Mouse (Mus musculus): ENCODE measurements around the gene Rabl6.

The Rabl6 gene

GRCm38 (mm10) chr2:25607761-25608622, at the start of gene Rabl6:
TSS of gene Rabl6 (minus strand) at chr2:25608521.
- ChIA-PET CTCF (interaction anchor here in 3 of 4 experiments (1.1 to 1.7 kb wide), 3 partner anchors 8 to 27 kb away, joined by 3 to 5 read pairs (median 4); partner anchors contain the start of gene Ajm1 (in 2 of the 3)), POLR2A (interaction anchor here (0.6 to 4.1 kb wide), 23 partner anchors 9 to 100 kb away, joined by 3 to 25 read pairs (median 3); partner anchors contain the start of genes Phpt1 (in 3 of the 4), Ajm1 (in 2 of the 4), Mamdc4 (in 2 of the 4) and Tmem141 (in 2 of the 4))

DNA sequence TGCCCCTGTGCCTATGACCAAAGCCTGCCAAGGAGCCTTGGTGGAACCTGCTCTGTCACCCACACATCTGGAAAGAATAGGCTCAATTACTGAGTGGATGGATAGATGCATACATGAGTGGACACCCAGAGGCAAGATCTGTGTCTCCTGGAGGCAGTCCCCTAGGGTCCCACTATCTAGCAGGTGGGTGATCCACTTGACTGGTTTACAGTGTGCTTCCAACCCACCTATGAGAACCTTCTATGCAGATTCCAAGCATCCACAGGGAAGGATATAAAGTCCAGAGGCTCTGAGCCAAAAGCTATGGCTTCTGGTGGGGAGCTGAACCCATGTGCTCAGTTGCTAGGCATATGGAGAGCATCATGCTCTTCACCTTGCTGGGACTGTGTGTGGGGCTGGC, 49.3 kb upstream of the Rabl6 start, which contains the start of gene Lcn5:
Lcn5 (plus strand) TSS at position 301 of the 400 bp plus-strand sequence.
- ChIA-PET POLR2A (no interaction called here), CTCF (interaction anchor here in 1 of 4 experiments (0.6 kb wide), 1 partner anchor 25 kb away, joined by 6 read pairs; no protein-coding TSS in a partner anchor)

DNA sequence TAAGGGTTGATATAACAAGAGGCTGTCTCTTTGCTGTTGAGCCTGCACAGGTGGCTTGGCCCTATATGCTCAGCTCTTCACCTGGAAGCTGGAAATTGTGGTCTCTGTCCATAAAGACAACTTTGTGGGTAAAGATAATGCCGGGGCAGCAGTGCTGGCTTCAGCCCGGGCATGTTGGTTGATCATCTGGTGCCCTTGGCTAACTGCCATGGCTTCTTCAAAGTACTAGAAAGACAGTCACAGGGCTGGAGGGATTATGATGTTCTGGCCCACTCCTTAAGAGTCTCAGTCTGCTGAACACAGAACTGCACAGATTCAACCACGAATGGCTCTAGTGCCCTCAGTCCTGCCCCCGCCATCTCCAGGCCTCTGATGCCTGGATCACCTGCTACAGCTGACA, 48.9 kb upstream of the Rabl6 start:
- POLR2A ChIA-PET, result interaction anchor here in 1 of 4 experiments (0.9 kb wide), 1 partner anchor 149 kb away, joined by 3 read pairs; no protein-coding TSS in a partner anchor
- CTCF ChIA-PET, result interaction anchor here in 1 of 4 experiments (0.6 kb wide), 1 partner anchor 24 kb away, joined by 6 read pairs; no protein-coding TSS in a partner anchor

DNA sequence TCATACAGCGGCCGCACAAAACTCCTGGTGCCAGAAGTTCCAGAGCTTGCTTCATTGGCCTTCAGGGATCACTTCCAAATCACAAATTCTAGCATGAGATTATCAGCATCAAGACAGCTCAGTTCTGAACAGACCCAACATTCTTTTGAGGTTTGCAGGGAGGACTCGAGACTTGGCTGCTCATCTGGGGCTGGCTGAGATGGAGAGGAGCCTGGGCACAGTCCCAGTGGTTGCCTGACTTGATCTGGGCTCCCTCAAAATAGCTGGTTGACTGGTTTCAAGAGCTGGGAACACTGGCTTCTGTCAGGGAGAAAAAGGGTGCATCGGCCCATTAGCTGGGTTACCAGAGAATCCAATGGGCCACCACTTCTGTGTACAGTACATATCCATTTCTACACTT, 48.4 kb upstream of the Rabl6 start:
- CTCF ChIA-PET, result interaction anchor here in 1 of 4 experiments (0.6 kb wide), 1 partner anchor 16 kb away, joined by 3 read pairs; no protein-coding TSS in a partner anchor
- POLR2A ChIA-PET, result interaction anchor here in 1 of 4 experiments (0.9 kb wide), 1 partner anchor 150 kb away, joined by 3 read pairs; no protein-coding TSS in a partner anchor

- ChIA-PET POLR2A (no interaction called here), CTCF (no interaction called here)
Measured at GRCm38 (mm10) chr2:25654502-25654901, 46.2 kb upstream of the Rabl6 start.

DNA sequence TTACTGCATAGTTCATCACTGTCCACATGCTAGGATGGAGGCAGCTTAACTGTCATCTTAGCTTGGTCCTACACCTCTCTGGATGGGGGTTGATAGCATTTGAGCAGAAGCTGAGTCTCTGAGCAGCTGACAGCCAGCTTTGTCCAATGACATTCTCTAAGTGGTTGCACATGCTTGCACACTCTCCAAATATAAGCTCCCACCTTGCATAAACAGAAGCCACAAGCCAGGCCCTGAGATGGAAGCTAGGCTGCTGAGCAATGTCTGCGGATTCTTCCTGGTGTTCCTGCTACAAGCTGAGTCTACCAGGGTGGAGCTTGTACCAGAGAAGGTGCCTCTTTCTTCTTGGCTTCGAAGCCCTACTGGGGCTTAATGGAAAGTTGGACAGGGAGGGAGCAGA, 44.6 kb upstream of the Rabl6 start, which contains the start of gene Lcn8:
Lcn8 (plus strand) TSS at position 219 of the 400 bp plus-strand sequence.
- ChIA-PET CTCF (interaction anchor here in 3 of 4 experiments (0.5 to 1.5 kb wide), 3 partner anchors 31 to 279 kb away, joined by 4 read pairs; partner anchors contain the start of gene Tmem141 (in 1 of the 3)), POLR2A (interaction anchor here in 1 of 4 experiments (0.6 kb wide), 1 partner anchor 25 kb away, joined by 4 read pairs; the partner anchor contains the start of gene Fcna)

DNA sequence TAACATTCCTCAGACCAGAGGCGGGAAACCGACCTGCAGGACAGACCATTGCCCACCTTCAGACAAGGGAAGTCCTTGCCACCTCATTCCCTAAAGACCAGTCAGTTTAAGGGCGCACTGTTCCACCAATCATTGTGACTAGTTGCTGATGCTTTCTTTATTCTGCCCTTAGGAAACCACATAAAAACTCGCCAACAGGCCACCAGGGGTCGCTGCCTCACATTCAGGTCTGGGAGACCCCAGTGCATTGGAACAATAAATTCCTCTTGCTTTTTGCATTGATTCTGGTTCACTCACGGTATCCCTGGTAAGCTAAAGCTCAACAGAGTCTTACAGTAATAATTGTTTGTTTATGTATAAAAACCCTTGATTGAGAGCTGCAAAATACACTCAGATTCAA, 31.6 kb upstream of the Rabl6 start:
- POLR2A ChIA-PET, result interaction anchor here in 1 of 4 experiments (0.6 kb wide), 1 partner anchor 86 kb away, joined by 6 read pairs; no protein-coding TSS in a partner anchor
- CTCF ChIA-PET, result interaction anchor here (0.6 to 1.1 kb wide), 5 partner anchors 9 to 1312 kb away, joined by 3 to 6 read pairs (median 3); partner anchors contain the start of genes Ajm1 (in 1 of the 4) and Fcna (in 1 of the 4)

DNA sequence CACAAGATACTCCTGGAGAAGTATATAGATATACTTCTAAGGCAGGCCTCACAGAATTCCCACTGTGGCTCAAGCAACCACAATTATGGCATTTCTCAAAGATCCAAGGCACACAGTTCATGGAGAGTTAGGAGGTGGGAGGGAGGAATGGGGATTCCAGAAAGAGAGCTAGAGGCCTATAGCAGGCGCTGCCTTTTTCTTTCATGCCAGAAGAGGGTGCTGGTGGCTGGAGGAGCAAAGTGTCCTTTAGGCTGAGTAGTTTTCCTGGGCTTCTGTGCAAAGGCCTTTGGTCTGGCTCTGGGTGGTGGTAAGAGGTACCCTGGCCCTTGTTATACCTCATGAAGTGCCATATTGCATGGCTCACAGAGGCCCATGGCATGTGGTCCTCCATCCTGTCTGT, 25.7 kb upstream of the Rabl6 start:
- POLR2A ChIA-PET, result interaction anchor here in 1 of 4 experiments (0.7 kb wide), 1 partner anchor 46 kb away, joined by 3 read pairs; no protein-coding TSS in a partner anchor
- CTCF ChIA-PET, result interaction anchor here in 3 of 4 experiments (0.6 to 1.3 kb wide), 4 partner anchors 12 to 464 kb away, joined by 3 read pairs; partner anchors contain the start of gene Tmem141 (in 1 of the 3)

GRCm38 (mm10) chr2:25633616-25634015, 25.3 kb upstream of the Rabl6 start:
- POLR2A ChIA-PET, result interaction anchor here in 2 of 4 experiments (0.6 to 0.7 kb wide), 2 partner anchors 46 to 59 kb away, joined by 3 to 5 read pairs; no protein-coding TSS in a partner anchor
- CTCF ChIA-PET, result interaction anchor here in 3 of 4 experiments (0.6 to 1.3 kb wide), 5 partner anchors 12 to 464 kb away, joined by 3 to 6 read pairs (median 3); partner anchors contain the start of genes Lcn5 (in 1 of the 3) and Tmem141 (in 1 of the 3)

GRCm38 (mm10) chr2:25628738-25629137, 20.4 kb upstream of the Rabl6 start:
- ChIA-PET POLR2A (no interaction called here), CTCF (interaction anchor here in 1 of 4 experiments (0.9 to 1.2 kb wide), 2 partner anchors 11 to 37 kb away, joined by 3 read pairs; no protein-coding TSS in a partner anchor)

DNA sequence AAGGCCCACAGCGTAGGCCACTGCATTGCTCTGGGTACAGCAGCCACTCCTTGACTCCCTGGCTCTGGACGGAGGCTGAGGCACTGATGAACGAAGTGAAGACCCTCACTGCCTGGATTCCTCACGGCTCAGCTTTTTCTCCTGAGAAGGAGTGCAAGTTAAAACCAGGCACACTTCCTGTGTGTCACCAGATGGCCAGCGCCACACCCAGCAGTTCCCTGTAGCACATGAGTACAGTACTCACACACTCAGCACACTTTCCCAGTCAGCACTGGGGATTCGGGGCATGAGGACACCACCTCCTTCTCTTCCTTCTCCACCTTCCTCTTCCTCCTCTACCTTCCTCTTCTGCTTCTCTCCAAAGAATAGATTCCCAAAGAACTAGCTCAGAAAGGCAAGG, 19.5 kb upstream of the Rabl6 start, which contains the start of gene Fcna:
Fcna (minus strand) TSS at position 220 of the 400 bp plus-strand sequence.
- ChIA-PET POLR2A (interaction anchor here in 1 of 4 experiments (1.1 kb wide), 1 partner anchor 25 kb away, joined by 4 read pairs; the partner anchor contains the start of gene Lcn8), CTCF (interaction anchor here in 3 of 4 experiments (0.5 to 0.9 kb wide), 6 partner anchors 12 to 625 kb away, joined by 3 to 12 read pairs (median 5); no protein-coding TSS in a partner anchor)

DNA sequence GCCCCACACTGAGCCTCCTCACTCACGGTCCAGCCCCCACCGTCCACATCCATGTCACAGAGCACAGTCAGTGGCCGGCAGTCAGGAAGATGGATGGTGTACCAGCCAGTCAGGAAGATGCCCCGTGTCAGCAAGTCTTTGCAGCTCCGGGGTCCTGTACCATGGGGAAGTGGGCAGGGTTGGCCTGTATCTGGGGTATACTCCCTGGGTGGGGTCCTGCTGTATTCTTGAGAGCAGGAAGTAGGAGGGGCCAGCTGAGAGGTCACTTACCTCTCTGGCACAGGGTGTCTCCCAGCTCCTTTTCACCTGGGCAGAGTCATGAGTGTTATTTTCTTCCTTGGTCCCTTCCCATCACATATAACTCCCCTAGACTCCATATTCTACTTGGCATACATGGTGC, 17.7 kb upstream of the Rabl6 start:
- POLR2A ChIA-PET, result interaction anchor here in 1 of 4 experiments (0.8 kb wide), 1 partner anchor 14 kb away, joined by 4 read pairs; no protein-coding TSS in a partner anchor
- CTCF ChIA-PET, result no interaction called here

GRCm38 (mm10) chr2:25621229-25622200, 13.2 kb upstream of the Rabl6 start, which contains the start of gene Tmem141:
TSS of gene Tmem141 (minus strand) at chr2:25622005.
- ChIA-PET CTCF (interaction anchor here (0.6 to 1.2 kb wide), 17 partner anchors 9 to 433 kb away, joined by 3 to 8 read pairs (median 4); partner anchors contain the start of genes Ajm1 (in 3 of the 4), Edf1 (in 2 of the 4), Abca2 (in 1 of the 4) and Lcn8 (in 1 of the 4)), POLR2A (interaction anchor here in 2 of 4 experiments (0.6 to 1.4 kb wide), 14 partner anchors 13 to 1014 kb away, joined by 3 to 8 read pairs (median 4); partner anchors contain the start of genes Rabl6 (in 2 of the 2), Arrdc1 (in 1 of the 2), Camsap1 (in 1 of the 2) and Mamdc4 (in 1 of the 2))

- CTCF ChIA-PET, result interaction anchor here in 3 of 4 experiments (0.9 to 1.2 kb wide), 2 partner anchors 39 to 73 kb away, joined by 4 to 5 read pairs (median 5); partner anchors contain the start of gene Ajm1 (in 2 of the 3)
- POLR2A ChIA-PET, result interaction anchor here in 2 of 4 experiments (1.0 to 1.4 kb wide), 4 partner anchors 12 to 1014 kb away, joined by 3 to 6 read pairs (median 3); partner anchors contain the start of genes Arrdc1 (in 1 of the 2) and Rabl6 (in 1 of the 2)
Measured at GRCm38 (mm10) chr2:25620852-25621228, 12.5 kb upstream of the Rabl6 start.

DNA sequence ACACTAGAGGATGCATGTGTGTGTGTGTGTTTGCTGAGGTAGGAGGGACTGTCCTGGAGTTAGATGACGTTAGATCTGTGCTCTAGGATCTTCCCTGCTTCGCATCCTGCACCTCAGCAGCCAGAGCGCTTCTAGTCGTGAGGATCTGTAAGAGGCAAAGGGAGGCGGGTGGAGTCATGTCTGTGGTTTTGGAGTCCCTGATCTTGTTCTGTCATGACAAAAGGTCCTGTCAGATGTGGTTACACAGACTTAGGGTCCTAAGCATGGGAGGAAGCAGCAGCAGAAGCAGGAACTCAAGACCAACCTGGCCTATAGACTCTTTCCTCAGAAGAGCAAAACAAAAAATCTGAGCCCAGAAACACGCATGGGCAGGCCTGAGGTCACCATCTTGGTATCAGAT, 12.1 kb upstream of the Rabl6 start:
- CTCF ChIA-PET, result interaction anchor here in 1 of 4 experiments (0.9 kb wide), 1 partner anchor 39 kb away, joined by 5 read pairs; the partner anchor contains the start of gene Ajm1
- POLR2A ChIA-PET, result interaction anchor here in 1 of 4 experiments (1.0 kb wide), 1 partner anchor 12 kb away, joined by 6 read pairs; the partner anchor contains the start of gene Rabl6

DNA sequence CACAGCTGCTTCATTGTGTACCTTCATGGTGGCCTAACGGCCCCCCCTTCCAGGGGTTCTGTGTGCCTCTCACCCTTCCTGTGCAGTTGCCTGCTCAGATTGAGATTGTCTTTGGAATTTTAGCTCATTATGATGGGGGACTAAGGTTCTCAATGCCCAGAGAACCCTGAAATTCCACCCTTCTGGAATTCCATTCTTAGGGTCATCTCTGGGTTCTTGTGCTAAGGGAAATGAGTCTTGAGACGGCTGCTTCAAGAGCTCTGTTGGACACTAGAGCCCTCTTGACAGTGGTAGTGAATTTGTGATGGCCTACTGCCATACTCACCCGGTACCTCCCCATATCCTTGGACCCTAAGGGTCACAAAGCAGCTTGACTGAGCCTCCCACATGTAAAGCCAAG, 9.3 kb upstream of the Rabl6 start, which contains the start of gene Ccdc183:
Ccdc183 (minus strand) TSS at position 101 of the 400 bp plus-strand sequence.
- CTCF ChIA-PET, result interaction anchor here in 2 of 4 experiments (0.7 to 1.4 kb wide), 2 partner anchors 9 to 491 kb away, joined by 3 read pairs; no protein-coding TSS in a partner anchor
- POLR2A ChIA-PET, result interaction anchor here in 2 of 4 experiments (0.8 to 1.2 kb wide), 3 partner anchors 9 to 42 kb away, joined by 3 read pairs; partner anchors contain the start of genes Mamdc4 (in 1 of the 2), Phpt1 (in 1 of the 2) and Rabl6 (in 1 of the 2)
